Comparison of ENCODE assay signal across 8 mouse cellular contexts in the genomic region with DNA sequence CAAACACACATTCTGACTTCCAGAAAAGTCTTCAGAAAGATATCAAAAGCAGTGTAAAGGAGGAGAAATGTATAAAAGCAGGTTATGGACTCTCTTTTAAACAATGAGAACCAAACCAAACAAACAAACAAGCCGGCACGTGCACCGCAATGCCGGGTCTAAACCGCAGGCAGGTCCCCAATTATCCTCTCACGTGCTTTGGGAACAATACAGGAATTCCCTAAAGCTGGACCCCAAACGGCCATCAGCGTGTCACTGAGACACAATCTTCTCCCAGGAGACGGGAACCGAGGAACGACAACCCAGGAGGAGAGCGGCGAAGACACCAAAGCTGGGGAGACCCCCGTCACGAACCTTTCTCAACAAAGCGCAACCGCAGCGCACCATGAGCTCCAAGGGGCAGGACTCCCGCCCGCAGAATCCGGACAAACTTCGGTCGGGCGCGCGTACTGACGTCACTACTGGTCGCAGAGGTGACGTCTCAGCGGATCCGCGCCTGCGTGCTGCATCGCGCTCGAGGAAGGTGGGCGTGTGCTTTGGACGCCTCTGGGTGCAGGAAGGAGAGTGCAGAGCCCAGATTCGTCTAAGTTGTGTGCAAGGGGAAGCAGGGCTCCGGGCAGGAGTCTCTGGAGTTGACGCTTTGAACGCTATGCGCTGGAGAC. TPM values are rescaled to one million over a fixed set of nuclear protein-coding genes. Genes with fewer than 3 reads are reported as not detected.
DNase-seq lines count a peak whose midpoint lies in the region; ATAC-seq and TF ChIP-seq lines count a peak whose summit lies in the region.

Gene Gtpbp10, minus strand, starts transcription at position 460 of the 662 bp plus-strand sequence.

- H3K4me3 ChIP-seq in hindbrain, embryonic 10.5 days: peak within 1 kb of the TSS; percentile 66
- peak within 1 kb of the TSS; percentile 78 for H3K4me3 ChIP-seq in lung, embryonic 15.5 days
- peak within 1 kb of the TSS; percentile 76 for H3K4me3 ChIP-seq in olfactory bulb, adult 2 months (ENCODE audit: insufficient read depth, low read depth, low read length)

- CTCF ChIA-PET in Patski (lab: Charles Lee): interaction anchor here (1.3 to 1.7 kb wide), 4 partner anchors 10 to 157 kb away, joined by 3 to 4 read pairs (median 4); no protein-coding TSS in a partner anchor

- H3K27me3 ChIP-seq in Patski: no peaks in the 10 kb centered on the region
- no peaks in the 10 kb centered on the region for H3K27me3 ChIP-seq in hindbrain, embryonic 10.5 days (ENCODE audit: insufficient read depth, poor library complexity, severe bottlenecking)
- no peaks in the 10 kb centered on the region for H3K27me3 ChIP-seq in lung, embryonic 15.5 days

- POLR2A ChIA-PET in Patski (lab: Charles Lee): interaction anchor here (0.9 to 1.6 kb wide), 6 partner anchors 20 to 189 kb away, joined by 3 to 4 read pairs (median 3); no protein-coding TSS in a partner anchor

- peak; percentile 96 for ATAC-seq in Patski
- peak; percentile 99 for ATAC-seq in lung, embryonic 15.5 days (ENCODE audit: borderline replicate concordance, extremely low read depth, low FRiP score, low TSS enrichment)

- H3K36me3 ChIP-seq in hindbrain, embryonic 10.5 days: peaks cover 18% of the 10 kb centered on the region
- H3K36me3 ChIP-seq in lung, embryonic 15.5 days: peaks cover 6% of the 10 kb centered on the region

- peak; percentile 66 for DNase-seq in Patski (ENCODE audit: low read depth, low spot score)
- DNase-seq in cerebellum, postnatal 10 days: peak; percentile 97
- peak; percentile 80 to 94 for DNase-seq in frontal cortex, adult 2 months (ENCODE audit: extremely low spot score in 1 of 2, low spot score in 1 of 2)
- peak; percentile 92 for DNase-seq in hindbrain, embryonic 10.5 days (ENCODE audit: low spot score)
- DNase-seq in layer of hippocampus, adult 9-10 months (ENCODE audit: low spot score): peak; percentile 60
- peak; percentile 73 to 81 for DNase-seq in thymus, adult 18-20 months

- peak within 1 kb of the TSS; percentile 72 for H3K9ac ChIP-seq in lung, embryonic 15.5 days

- H3K9me3 ChIP-seq in hindbrain, embryonic 10.5 days: no peaks in the 10 kb centered on the region
- H3K9me3 ChIP-seq in lung, embryonic 15.5 days: no peaks in the 10 kb centered on the region

- in situ Hi-C loops in Patski (cut with MboI; ENCODE audit: low pct_unique_long_range_greater_than_20kb): no loop called here

- WGBS in hindbrain, embryonic 10.5 days: under 1% methylated on average over 43 of the region's 43 CpGs
- under 1% methylated on average over 43 of the region's 43 CpGs for WGBS in lung, embryonic 15.5 days
- WGBS in olfactory bulb, adult 2 months: under 1% methylated on average over 43 of the region's 43 CpGs

- H3K27ac ChIP-seq in hindbrain, embryonic 10.5 days: peak within 1 kb of the TSS; percentile 94
- H3K27ac ChIP-seq in lung, embryonic 15.5 days: peak within 1 kb of the TSS; percentile 52
- H3K27ac ChIP-seq in olfactory bulb, adult 2 months (ENCODE audit: insufficient read depth, low read depth, low read length): no peak within 1 kb of the TSS

- peak within 1 kb of the TSS; percentile 64 for H3K4me2 ChIP-seq in lung, embryonic 15.5 days

- H3K4me1 ChIP-seq in hindbrain, embryonic 10.5 days (replicated peaks): peaks cover 17% of the 10 kb centered on the region
- peaks cover 15% of the 10 kb centered on the region for H3K4me1 ChIP-seq in lung, embryonic 15.5 days
- H3K4me1 ChIP-seq in olfactory bulb, adult 2 months (ENCODE audit: control insufficient read depth, insufficient read depth, low read length): no peaks in the 10 kb centered on the region

- TF ChIP-seq POLR2A in olfactory bulb, adult 2 months (IDR thresholded peaks at IDR 0.05; ENCODE audit: insufficient read depth, low read depth, low read length): peak; percentile 83

- TF ChIP-seq CTCF in Patski (IDR thresholded peaks at IDR 0.05): no peak
- no peak for TF ChIP-seq CTCF in olfactory bulb, adult 2 months (IDR thresholded peaks at IDR 0.05; ENCODE audit: insufficient read depth, low read depth, low read length)

RNA-seq across cellular contexts. Expression of gene Gtpbp10, which starts in this region (rescaled TPM):
- 22.1 TPM for polyA plus RNA-seq in Patski (2021)
- 9.5 and 11.2 TPM in 2 replicates for polyA plus RNA-seq in frontal cortex, adult 2 months (2012; rRNA removed)
- 23.6 and 32.4 TPM in 2 replicates for polyA plus RNA-seq in hindbrain, embryonic 10.5 days (2016; fragmentation: Nextera tagmentation; extraction: Ambion mirVana)
- 23.2 and 24.7 TPM in 2 replicates for polyA plus RNA-seq in lung, embryonic 15.5 days (2015; fragmentation: Nextera tagmentation; extraction: Ambion mirVana)
- polyA plus RNA-seq in olfactory bulb, adult 2 months (2012; ENCODE audit: insufficient read depth, insufficient read length, low replicate concordance, missing spikeins): not detected in 2 replicates

Comparison
In these comparisons a context has a peak if more than half of its experiments do, and no peak if none do; other contexts are left out.
1. RNA of gene Gtpbp10 (polyA plus RNA-seq): 23.6 to 32.4 TPM in hindbrain, embryonic 10.5 days, 23.2 to 24.7 TPM in lung, embryonic 15.5 days, 22.1 TPM in Patski (single experiment) and 9.5 to 11.2 TPM in frontal cortex, adult 2 months; not detected in olfactory bulb, adult 2 months; every median in the first group is over 10 times any median in the second.
2. Peak in every context shown above with its lines, with median percentiles within 50 percentile points of each other: DNase-seq and H3K4me3 ChIP-seq.